Mouse (Mus musculus) lung, postnatal 0 days (tissue): Measurements from ENCODE around the gene Kcnh4.

Experiments
- CTCF ChIP-seq: IDR thresholded peaks from 2 replicates; pipeline ENCODE4 v1.5.1; 2016; ENCODE audit warnings: antibody characterized with exemption, mild to moderate bottlenecking
- EP300 ChIP-seq: IDR thresholded peaks from 2 replicates; pipeline ENCODE4 v1.6.1; 2016; ENCODE audit warnings: antibody characterized with exemption, mild to moderate bottlenecking, control low read depth

DNA sequence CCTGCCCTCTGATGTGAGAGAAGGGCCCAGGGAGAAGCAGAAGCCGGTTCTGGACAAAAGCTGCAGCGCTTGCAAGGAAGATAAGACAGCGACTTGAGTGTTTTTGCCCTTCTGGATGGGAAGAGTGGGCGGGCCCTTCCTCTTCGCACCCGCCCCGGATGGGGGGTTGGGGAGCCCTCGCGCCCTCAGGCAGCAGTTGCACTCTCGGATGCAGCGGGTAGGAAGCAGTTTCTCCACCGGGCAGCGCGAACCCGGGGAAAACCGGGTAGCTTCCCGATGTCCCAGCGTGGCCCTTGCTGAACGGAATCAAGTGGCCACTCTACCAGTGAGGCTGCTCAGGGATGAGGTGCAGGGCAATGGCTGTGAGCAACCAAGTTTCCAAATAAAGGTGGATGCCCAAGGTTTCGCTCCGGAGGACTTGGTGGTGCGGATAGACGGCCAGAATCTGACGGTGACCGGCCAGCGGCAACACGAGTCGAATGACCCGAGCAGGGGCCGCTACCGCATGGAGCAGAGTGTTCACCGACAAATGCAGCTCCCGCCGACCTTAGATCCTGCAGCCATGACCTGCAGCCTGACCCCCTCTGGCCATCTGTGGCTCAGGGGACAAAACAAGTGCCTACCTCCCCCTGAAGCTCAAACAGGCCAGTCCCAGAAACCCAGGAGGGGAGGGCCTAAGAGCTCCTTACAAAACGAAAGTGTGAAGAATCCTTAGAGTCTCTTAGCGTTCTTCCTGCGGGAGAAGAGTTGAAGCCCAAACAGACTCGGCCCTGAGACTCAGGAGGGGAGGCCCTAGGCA, 45.8 kb downstream of the Kcnh4 start, which contains the start of gene Hspb9:
- TF ChIP-seq CTCF: no peak
- TF ChIP-seq EP300: no peak
